In genomic region chr5:74288206-74288605, GRCm38 (mm10) we compare ENCODE assay signal across 13 mouse cellular contexts.
"Had no signal": no experiment of that assay in that cellular context is flagged by ENCODE, and none has a peak within 500 bp of the region (broad histone marks: within the 10 kb centered on the region; RNA-seq: fewer than 3 reads in every experiment).

No protein-coding gene starts in this region.

- ATAC-seq: liver, postnatal 0 days; lung, postnatal 0 days; midbrain, embryonic 13.5 days; midbrain, embryonic 15.5 days had no signal

- DNase-seq: liver, postnatal 0 days; lung, adult 2 months; lung, postnatal 14 days; lung, postnatal 36 days; right cerebral cortex, postnatal 25 days; right cerebral cortex, postnatal 4 days; spleen, adult 18-20 months; thymus, adult 2 months; thymus, postnatal 25 days; thymus, postnatal 4 days had no signal
